Mouse (Mus musculus): ENCODE results near the gene Sdf2.

- TF ChIP-seq CTCF (IDR thresholded peaks at IDR 0.05; ENCODE audit: control insufficient read depth, insufficient read depth, insufficient read length) (no peak), USF1 (IDR thresholded peaks at IDR 0.05; ENCODE audit: low read depth) (no peak), MAX (IDR thresholded peaks at IDR 0.05) (no peak), CEBPB (IDR thresholded peaks at IDR 0.05; ENCODE audit: low read depth) (no peak), MYOG (IDR thresholded peaks at IDR 0.05; ENCODE audit: control insufficient read depth, extremely low read depth, insufficient read length) (no peak), FOSL1 (IDR thresholded peaks at IDR 0.05; ENCODE audit: insufficient read depth, low read length, poor library complexity, severe bottlenecking) (no peak)
Measured at GRCm38 (mm10) chr11:78275596-78275995, 30.1 kb downstream of the Sdf2 start.
